Mouse (Mus musculus) left cerebral cortex, adult 9 months (tissue): Measurements from ENCODE around the gene Itgb8.

Source experiments
- DNase-seq, 2 experiments: peaks; one replicate each; pipeline ENCODE4 v3.0.0; 2022; ENCODE audit warnings: low spot score in 2 of 2

The Itgb8 gene

DNA sequence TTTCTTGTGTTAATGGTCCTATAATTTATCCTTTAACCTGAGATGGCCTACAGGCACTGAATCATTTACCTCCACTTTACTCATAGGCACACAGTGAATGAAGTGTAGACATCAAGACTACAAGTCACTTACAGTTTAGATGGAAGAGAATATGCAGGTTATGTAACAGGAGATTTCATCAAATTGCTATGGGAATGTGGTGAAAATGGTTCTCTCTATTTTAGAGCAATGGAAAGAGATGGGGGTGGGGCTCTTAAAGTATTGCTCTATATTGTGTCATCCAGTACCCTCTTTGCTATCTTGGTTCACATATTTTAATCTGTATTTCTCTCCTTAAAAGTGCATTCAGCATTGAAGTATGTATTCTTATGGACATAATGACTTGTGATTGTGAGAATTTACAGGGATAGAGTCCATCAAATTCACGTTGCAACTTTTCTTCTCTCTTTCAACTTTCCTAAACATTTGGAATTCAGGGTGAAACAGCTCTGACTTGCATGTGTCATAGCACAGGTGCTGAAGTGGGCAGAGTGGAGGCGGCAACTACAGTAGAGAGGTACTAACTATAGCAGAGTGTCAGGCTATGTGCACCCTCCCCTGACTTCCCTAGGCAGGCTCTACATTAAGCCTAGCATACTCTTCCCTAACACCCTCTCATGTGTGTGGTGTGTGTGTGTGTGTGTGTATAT lies 29.1 kb downstream of the Itgb8 start:
- peak; percentile 51 to 68 for DNase-seq

DNA sequence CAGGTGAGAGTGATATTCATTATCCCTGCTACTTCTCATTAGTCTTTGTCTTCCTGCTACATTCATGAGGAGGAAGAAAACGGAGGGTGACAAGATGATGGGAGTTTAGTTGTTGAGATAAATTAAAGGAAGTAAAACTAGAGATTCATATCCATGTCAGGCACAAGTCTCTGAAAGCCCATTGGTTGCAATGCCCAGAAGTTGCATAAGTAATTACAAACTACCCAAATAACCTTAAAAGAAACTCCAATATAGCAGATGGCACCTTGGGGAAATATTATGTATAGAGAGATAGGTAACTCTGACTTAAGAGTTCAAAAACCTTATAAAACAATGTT lies 31.2 kb downstream of the Itgb8 start:
- no peak for DNase-seq

DNA sequence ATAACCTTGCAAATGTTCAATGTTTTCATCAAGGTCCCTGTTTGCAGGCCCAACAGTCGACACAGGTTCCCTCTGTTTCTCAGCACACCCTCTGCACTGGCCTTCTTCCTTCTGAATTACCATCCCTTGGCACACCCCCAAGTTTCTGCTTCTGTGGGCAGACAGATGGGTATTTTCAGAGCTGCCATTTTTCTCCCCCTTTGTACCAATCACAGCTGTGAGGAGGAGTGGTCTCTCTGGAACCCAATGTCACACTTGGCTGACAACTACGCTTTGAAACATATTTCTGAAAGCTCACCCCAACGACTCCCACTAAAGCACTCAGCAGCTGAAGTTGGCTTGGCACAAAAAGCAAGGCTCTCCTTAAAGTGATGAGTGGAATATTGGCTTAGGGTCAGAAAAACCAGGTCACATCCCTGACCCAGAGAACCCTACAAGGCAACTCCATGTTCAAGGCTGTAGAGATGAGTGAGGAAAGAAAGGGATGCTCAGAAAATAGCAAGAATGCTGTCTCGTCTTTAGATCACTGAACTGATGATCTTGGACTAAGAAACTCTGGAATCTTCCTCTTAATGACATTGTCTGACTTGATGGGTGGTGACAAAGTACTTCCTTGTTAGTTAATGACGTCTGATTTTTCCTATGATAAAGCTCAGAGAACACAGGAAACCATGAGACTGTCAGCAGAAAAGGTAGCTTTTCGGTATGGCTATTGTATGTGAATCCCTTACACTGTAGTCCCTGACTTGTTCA lies 31.7 kb downstream of the Itgb8 start:
- DNase-seq = peak; percentile 47 to 69

DNA sequence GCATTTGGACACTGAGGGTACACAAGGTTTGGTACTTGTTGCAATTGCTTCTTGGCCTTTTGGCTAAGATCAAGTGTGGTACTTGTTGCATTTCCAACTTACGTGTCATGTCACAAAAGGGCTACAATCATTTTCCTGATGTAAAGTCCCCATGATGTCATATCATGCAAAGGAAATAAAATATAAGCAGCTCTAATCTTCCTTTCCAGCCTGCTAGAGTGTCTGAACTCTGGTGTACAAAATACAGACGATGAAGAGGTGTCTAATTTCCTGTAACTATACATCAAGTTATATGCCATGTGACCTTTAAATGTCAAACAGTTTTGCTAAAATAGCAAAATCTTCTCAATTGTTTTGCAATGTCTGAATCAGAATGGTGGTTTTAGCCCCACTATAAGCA lies 34.2 kb downstream of the Itgb8 start:
- DNase-seq = no peak

DNA sequence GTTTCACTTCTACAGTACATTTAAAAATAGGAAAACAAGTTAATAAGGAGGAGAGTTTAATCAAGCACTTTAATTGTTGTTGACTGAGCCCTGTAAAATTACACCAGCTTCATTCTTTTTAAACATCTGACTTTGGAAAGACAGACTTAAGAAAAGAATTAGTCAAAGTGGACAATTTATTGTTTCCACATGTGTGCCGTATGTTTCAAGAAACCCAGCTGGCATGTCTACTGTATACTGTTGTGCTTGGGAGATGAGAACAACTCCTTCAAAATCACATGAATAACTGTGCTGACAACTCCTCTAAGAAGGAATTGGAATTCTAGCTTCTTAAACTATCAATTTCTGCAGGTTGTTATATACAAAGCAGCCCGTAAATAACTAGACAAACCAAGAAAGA lies 35.8 kb downstream of the Itgb8 start:
- DNase-seq = no peak

DNA sequence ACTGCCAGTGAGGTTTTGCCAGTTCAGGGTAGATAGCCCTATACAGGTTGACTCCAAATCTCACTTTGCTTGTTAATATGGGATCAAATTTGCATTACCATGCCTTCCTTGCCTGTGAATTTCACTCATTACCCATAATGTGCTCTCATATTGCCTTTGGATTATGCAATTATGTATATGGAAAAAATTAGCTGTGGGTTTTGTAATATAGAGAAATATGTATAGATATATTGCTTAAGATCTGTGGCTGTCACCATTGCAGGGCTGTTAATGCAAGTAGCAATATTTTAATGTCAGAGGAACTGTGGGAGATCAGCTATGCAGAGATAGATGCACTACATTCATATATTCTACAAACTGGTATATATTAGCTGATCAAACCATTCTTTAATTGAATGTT lies 43.5 kb downstream of the Itgb8 start:
- DNase-seq = no peak

DNA sequence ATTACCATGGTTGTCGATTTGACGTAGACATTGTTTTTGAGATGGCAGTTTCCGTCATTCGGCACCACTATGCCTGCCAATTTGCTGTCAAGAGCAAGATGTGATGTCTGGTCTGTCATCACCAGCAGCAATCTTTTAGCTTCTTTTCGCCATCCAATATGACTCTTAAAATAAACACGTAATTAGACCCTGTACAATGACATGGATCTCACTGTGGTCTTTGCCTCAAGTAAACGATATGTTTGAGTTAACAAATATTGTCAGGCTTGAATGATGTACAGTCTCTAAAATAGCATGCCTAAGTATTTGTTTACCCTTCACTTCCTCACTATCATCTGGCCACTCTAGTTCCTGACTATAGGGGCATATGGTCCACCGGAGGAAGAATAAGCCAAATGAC lies 48.8 kb downstream of the Itgb8 start:
- no peak for DNase-seq

DNA sequence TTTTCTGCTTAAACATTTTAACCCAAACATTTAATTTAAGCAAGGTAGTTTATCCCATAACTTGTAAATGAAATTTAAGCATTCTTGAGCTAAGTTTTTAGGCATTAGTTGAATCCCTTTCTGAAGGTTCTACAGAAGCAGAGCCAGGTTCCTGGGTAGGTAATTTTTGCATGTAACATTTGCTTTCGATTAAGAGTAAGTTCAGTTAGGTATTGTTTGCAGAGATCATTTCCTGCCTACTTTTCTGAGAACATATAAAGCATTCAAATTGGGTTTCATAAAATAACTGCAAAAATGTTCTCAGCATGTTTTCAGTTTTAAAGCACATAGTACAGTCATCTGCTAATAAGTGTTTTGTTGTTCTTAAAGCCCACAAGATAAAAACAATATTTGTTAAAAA lies 53.2 kb downstream of the Itgb8 start:
- no peak for DNase-seq

DNA sequence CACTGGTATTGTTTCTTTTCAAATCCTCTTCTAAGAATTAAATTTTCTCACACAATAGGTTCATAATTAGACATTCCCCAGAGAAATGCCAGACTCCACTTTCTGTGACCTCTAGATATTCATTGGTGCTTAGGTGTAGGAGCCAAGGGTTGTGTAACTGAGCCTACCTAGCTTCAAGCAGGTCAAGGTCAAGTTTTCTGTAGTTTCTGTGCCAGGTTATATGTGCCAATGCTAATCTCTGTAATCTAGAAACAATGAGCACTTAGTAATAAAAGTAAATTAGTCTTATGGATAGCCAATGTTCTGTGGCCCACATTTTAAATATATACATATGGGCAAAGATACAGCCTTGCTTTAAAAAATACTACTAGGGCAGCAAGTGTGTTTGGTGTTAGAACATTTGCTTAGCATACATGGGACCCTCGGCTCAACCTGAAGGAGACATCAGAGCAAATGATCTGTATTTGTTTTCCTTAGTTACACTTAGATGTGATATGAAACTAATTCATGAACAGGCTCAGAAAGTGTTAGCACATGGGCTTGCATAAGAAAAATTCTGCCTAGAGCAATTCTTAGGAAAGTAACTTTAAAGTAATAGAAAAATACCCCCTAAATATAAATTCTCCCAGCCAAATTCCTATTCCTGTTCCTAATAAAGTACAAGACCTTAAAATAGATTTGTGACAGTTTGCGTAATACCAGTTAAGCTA lies 56.2 kb downstream of the Itgb8 start:
- DNase-seq = no peak

DNA sequence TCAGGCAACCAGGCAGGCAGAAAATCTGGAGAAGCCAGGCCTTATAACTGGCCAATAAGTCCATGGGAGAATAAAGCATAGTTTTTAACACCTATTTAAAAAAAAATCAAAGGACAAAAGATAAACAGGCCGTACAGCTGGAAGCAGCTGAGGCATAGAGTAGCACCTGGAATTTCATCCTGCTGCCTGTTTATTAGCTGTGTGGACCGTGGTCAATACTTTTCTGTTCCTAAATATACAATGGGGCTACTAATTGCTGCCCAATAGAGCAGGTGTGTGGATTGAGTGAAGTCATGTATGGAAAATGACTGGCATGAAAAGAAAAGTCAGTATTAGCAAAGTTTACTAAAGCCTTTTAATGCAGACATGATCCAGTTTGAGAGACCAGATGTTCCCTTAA lies 62.6 kb downstream of the Itgb8 start:
- no peak for DNase-seq

DNA sequence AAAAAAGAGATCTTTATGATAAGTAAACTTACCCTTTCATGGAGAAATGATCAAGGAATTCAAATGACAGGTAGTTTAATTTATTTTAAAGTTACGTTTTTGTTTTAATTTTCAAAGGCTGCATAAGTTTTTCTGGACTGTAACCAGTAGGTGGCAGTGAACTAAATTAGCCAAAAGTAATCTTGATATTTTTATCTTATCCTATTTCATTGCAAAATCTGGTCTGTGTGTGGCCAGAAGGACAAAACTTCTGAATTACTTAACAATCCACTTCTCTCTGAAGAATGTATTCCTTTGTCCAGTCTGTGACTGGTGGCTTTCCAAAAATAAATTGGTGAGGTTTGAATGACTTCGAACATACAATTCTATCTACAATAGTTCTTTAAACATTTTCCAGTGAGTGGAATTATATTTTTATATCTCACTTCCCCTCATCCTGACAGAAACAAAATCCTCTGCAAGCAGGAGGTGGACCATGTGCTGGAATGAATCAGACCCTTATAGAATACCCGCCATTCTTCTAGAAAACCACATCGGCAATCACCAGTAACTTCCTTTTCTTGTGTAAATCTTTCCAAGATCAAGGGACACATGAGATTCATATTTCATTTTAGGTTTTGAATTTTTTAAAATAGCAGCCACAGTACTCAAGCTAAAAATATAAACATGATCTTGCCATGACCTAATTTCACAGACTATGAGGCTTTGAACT lies 68.6 kb downstream of the Itgb8 start:
- DNase-seq = no peak

DNA sequence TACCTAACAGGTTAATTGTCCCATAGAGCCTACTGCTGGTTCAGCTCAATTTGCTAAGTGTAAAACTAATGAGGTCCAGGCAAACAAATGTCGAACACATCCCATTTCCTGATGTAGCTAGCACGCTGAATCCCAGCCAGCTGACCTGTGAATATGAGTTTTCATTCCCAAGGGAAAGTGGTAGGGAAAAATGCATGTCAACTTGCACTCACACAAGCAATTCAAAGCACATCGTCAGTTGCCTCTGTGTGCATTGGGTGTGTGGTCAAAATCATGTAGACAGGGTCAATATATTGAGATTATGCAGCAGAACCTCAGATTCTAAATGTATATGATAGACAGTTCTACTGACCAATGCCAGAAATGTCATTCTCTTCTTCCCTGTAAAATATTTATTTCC lies 69.5 kb downstream of the Itgb8 start:
- DNase-seq = no peak

DNA sequence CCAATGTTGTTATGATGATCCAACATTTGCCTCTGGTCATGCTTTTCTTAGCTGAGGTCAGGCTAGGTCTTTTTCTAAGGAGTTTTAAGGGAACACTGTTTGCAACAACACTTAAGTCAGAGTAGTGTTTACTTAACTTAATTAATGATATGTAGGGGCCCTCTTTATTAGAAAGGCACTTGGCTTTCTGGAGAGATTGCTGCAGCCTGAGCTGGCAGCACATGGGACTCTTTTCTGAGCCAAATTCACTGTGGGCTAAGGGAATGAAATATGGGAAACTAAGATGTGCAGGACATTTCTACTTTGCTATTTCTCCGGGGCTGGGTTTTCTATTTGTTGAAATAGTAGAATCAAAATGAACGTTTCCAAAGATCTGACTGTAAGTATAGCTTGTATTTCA lies 73.5 kb downstream of the Itgb8 start:
- DNase-seq = no peak

DNA sequence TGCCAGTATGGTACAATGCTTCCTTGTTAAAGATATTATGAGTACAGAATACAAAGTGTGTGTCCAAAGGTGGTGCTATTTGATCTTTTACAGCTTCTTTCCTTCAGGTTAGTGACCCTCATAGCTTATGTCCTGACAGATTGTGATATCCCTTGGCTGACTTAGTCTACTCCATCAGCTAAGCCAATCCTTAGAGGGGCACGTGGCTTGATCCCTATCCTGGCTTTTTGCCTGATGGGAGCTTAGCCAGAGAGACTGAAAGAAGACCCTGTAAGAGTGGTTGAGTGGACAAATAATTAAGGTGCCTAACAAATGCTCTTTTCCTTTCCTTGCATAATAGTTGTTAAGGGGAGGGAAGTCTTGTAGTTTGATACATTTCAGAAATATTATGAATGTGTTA lies 73.9 kb downstream of the Itgb8 start:
- DNase-seq = no peak

DNA sequence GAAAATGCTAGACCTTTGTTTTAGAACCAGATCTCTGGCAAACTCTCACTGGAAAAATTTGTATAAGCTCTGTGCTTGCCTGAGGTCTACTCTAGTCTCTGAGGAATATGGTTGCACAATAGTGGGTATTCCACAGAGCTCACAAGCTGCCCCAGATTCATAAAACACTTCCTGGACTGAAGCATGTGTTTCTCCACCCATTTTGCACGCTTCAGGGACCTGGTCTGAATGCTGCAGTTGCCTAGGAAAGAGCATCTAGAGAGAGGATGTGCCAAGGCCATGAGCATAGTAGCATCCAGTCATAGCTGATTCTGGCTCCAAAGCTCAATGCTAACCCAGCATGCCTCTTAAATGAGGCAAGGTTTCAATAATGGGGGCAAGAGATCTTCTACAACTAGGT lies 74.4 kb downstream of the Itgb8 start:
- peak in 1 of 2 experiments; percentile 13 for DNase-seq

DNA sequence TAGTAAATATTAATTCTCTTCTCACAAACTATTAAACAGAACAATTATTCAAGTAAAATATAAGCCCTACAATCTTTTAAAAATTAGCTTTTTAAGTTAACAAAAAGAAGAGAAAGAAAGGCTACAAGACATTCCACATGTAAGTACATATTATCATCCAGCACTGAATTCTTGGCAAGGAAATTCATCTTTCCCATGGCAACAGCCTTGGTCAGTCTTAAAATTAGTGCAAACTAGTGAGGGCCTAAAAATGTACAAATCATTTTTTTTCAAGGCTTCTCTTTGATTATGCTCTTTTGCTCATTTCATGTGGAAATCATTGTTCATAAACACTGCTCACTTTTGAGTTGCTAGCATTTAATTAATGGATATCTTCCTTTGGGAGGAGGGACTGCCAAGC lies 77.8 kb downstream of the Itgb8 start:
- no peak for DNase-seq

DNA sequence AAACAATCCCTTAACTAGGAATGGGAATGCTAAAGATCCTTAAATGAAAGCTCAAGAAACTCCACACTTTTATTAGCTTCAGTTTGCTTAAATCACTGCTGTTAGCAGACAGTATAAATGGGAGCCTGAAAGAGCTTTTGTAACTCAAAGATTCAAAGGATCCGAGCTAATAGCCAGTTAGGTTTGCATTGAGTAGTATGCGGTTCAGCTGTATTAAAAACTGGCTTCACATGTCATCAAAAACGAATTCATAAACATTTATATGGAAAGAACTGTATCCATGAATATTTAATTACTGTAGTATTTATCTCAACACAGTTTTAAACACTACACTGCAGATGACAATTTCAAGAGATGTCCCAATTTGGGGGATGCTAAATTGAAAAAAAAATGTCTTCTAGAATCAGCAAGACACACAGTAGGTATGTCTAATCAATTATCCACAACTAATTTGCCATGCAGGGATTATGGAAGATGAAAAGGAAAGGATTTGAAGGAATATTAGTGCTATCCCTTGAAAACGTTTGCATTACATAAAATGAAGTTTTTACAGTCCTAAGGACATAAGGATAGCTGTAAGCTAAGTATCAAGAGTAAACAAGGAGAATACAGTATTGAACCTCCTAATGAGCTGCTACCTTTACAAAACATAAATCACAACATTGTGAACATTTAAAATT lies 79.2 kb downstream of the Itgb8 start:
- DNase-seq = no peak

DNA sequence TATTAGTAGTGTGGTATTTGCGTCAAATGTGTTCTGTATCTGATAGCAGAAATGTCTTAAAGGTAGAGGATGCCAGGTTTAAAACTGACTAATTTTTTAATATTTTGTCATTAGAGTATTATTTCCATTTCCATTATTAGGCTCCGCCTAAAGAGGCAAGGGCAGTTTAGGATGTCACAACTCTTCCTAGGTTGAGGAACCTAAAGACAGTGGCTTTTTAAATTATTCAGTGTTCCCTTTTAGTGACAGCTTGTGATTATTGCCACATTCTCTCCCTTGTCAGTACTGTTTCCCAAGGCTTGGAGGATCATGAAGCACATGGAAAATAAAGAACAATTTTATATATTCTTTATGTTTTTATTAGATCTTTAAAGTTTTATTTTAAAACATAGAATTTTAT lies 80.9 kb downstream of the Itgb8 start:
- no peak for DNase-seq

DNA sequence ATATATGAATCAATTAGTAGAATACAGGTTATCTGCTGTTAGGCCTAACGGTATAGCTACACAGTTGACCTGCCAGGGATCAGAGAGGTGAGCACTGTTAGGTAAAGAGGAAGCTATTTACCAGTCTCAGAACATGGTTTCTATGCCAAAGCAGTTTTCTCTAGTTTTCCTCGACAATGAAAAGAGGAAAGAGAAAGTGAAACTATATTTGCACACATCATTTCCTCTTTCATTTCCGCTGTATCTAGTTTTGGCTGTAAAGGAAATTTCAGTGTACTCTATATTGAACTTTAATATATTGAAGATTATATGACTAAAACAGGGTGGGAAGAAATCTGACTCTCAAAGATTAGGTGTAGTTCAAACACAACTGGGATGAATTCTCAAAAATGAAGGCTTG lies 81.5 kb downstream of the Itgb8 start:
- DNase-seq = no peak

DNA sequence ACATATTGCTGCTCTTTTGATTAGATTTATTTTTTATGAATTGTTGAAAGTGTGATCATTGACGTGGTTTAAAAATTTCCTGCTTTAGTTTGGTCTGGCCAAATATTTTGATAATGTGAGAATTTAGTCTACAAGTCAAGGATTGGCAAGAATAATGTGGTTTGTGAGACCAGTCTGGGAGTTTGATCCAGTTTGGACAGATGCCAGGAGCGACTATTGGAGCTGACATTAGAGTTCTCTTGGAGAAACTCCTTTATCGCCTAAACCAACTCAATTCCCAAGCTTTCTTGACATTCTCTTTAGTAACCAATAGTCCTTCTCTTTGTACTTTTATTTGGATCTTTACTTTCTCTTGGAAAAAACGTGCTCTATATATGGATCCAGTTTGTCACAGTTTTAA lies 83.0 kb downstream of the Itgb8 start:
- DNase-seq = no peak

DNA sequence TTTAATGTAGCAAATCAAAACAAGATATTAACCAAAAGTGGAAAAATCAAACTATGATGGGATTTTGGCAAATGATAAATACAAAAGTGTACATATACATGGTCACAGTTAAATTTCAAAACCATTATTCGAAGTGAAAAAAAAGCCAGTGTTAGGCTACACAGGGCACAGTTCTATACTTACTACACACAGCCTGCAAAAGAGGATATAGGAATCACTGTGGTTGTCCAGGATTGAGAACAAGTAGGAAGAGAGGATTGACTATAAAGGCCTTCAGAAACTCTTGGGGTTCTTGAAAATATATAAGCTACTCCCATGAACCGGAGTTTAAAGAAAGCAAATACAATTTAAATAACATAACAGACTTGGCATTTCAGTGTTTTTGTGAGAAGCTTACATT lies 87.6 kb downstream of the Itgb8 start:
- DNase-seq = no peak

DNA sequence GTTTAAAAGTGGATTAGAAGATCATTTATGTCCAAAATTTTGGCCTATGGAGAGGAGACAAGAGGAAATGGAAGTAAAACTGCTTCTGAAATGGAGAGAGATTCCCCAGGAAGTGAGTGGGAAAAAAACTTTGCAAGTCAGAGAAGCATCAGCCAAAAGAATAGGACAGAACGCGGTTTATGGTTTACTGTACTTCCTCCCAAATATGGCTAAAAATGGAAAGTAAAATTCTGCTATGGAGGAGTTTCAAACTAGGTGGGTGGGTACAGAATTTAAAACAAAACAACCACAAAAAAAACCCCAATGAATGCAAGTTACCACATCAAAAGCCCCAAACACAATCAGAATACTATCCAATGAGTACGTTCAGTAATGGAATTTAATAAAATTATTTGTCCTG lies 90.8 kb downstream of the Itgb8 start:
- DNase-seq = no peak
